Mouse (Mus musculus): ENCODE measurements around the gene Ndel1. TPM values are rescaled to one million over a fixed set of nuclear protein-coding genes. Genes with fewer than 3 reads are reported as not detected.

The Ndel1 gene
- polyA plus RNA-seq, 1 experiment from 2014 or later, result 108 TPM

GRCm38 (mm10) chr11:68888253-68888652 is 16.6 kb upstream of the Ndel1 start, which contains the start of gene Rnf222:
Gene Rnf222, plus strand, starts transcription at chr11:68888553.
- Histone ChIP-seq H3K9ac (ENCODE audit: low read depth, low read length) (no peak within 1 kb of the TSS), H3K4me1 (ENCODE audit: control insufficient read depth, insufficient read depth, low read length) (no peaks in the 10 kb centered on the region), H3K4me2 (ENCODE audit: low read length) (no peak within 1 kb of the TSS), H3K27me3 (ENCODE audit: control insufficient read depth, insufficient read depth, low read depth, low read length) (no peaks in the 10 kb centered on the region), H3K36me3 (ENCODE audit: control insufficient read depth, insufficient read depth, low read length) (no peaks in the 10 kb centered on the region), H3K9me3 (replicated peaks; ENCODE audit: control insufficient read depth, low read length, poor library complexity, severe bottlenecking) (no peaks in the 10 kb centered on the region), H3K4me3 (ENCODE audit: low read depth, low read length) (no peak within 1 kb of the TSS), H3K27ac (ENCODE audit: low read length) (no peak within 1 kb of the TSS)
- ATAC-seq, result no peak
- WGBS, result 46% methylated on average over 6 of the region's 6 CpGs

- no peak for ATAC-seq
- Histone ChIP-seq H3K4me3 (ENCODE audit: low read depth, low read length) (no peak overlapping the region), H3K9ac (ENCODE audit: low read depth, low read length) (no peak overlapping the region), H3K36me3 (ENCODE audit: control insufficient read depth, insufficient read depth, low read length) (no peaks in the 10 kb centered on the region), H3K27me3 (ENCODE audit: control insufficient read depth, insufficient read depth, low read depth, low read length) (no peaks in the 10 kb centered on the region), H3K4me1 (ENCODE audit: control insufficient read depth, insufficient read depth, low read length) (no peaks in the 10 kb centered on the region), H3K9me3 (replicated peaks; ENCODE audit: control insufficient read depth, low read length, poor library complexity, severe bottlenecking) (no peaks in the 10 kb centered on the region), H3K4me2 (ENCODE audit: low read length) (no peak overlapping the region), H3K27ac (ENCODE audit: low read length) (no peak overlapping the region)
- 84% methylated on average over 5 of the region's 5 CpGs for WGBS
These were observed 14.4 kb upstream of the Ndel1 start for GRCm38 (mm10) chr11:68886091-68886490.

- no peaks in the 10 kb centered on the region for H3K27me3 ChIP-seq (ENCODE audit: control insufficient read depth, insufficient read depth, low read depth, low read length)
- H3K9me3 ChIP-seq (replicated peaks; ENCODE audit: control insufficient read depth, low read length, poor library complexity, severe bottlenecking), result no peaks in the 10 kb centered on the region
- no peak overlapping the region for H3K9ac ChIP-seq (ENCODE audit: low read depth, low read length)
- H3K4me3 ChIP-seq (ENCODE audit: low read depth, low read length), result no peak overlapping the region
- ATAC-seq, result no peak
- no peak overlapping the region for H3K27ac ChIP-seq (ENCODE audit: low read length)
- H3K4me1 ChIP-seq (ENCODE audit: control insufficient read depth, insufficient read depth, low read length), result no peaks in the 10 kb centered on the region
- H3K36me3 ChIP-seq (ENCODE audit: control insufficient read depth, insufficient read depth, low read length), result no peaks in the 10 kb centered on the region
- WGBS, result 84% methylated on average over 5 of the region's 5 CpGs
- H3K4me2 ChIP-seq (ENCODE audit: low read length), result no peak overlapping the region
These were observed 12.7 kb upstream of the Ndel1 start for GRCm38 (mm10) chr11:68884368-68884767.

- Histone ChIP-seq H3K4me2 (ENCODE audit: low read length) (no peak overlapping the region), H3K36me3 (ENCODE audit: control insufficient read depth, insufficient read depth, low read length) (no peaks in the 10 kb centered on the region), H3K4me3 (ENCODE audit: low read depth, low read length) (no peak overlapping the region), H3K9ac (ENCODE audit: low read depth, low read length) (no peak overlapping the region), H3K27me3 (ENCODE audit: control insufficient read depth, insufficient read depth, low read depth, low read length) (no peaks in the 10 kb centered on the region), H3K9me3 (replicated peaks; ENCODE audit: control insufficient read depth, low read length, poor library complexity, severe bottlenecking) (no peaks in the 10 kb centered on the region), H3K27ac (ENCODE audit: low read length) (no peak overlapping the region), H3K4me1 (ENCODE audit: control insufficient read depth, insufficient read depth, low read length) (no peaks in the 10 kb centered on the region)
- WGBS, result 74% methylated on average over 2 of the region's 2 CpGs
- no peak for ATAC-seq
These were observed 12.2 kb upstream of the Ndel1 start for GRCm38 (mm10) chr11:68883843-68884242.

GRCm38 (mm10) chr11:68882107-68882506 is 10.4 kb upstream of the Ndel1 start:
- no peaks in the 10 kb centered on the region for H3K27me3 ChIP-seq (ENCODE audit: control insufficient read depth, insufficient read depth, low read depth, low read length)

GRCm38 (mm10) chr11:68878811-68879210 is 7.2 kb upstream of the Ndel1 start:
- no peaks in the 10 kb centered on the region for H3K36me3 ChIP-seq (ENCODE audit: control insufficient read depth, insufficient read depth, low read length)
- no peaks in the 10 kb centered on the region for H3K9me3 ChIP-seq (replicated peaks; ENCODE audit: control insufficient read depth, low read length, poor library complexity, severe bottlenecking)
- ATAC-seq, result no peak
- no peaks in the 10 kb centered on the region for H3K4me1 ChIP-seq (ENCODE audit: control insufficient read depth, insufficient read depth, low read length)
- no peak overlapping the region for H3K9ac ChIP-seq (ENCODE audit: low read depth, low read length)
- no peaks in the 10 kb centered on the region for H3K27me3 ChIP-seq (ENCODE audit: control insufficient read depth, insufficient read depth, low read depth, low read length)
- H3K4me2 ChIP-seq (ENCODE audit: low read length), result no peak overlapping the region
- H3K27ac ChIP-seq (ENCODE audit: low read length), result no peak overlapping the region
- WGBS, result 96% methylated on average over 5 of the region's 5 CpGs
- H3K4me3 ChIP-seq (ENCODE audit: low read depth, low read length), result no peak overlapping the region

More at GRCm38 (mm10) chr11:68882107-68882506, 10.4 kb upstream of the Ndel1 start:
- Histone ChIP-seq H3K9me3 (replicated peaks; ENCODE audit: control insufficient read depth, low read length, poor library complexity, severe bottlenecking) (no peaks in the 10 kb centered on the region), H3K4me3 (ENCODE audit: low read depth, low read length) (no peak overlapping the region), H3K36me3 (ENCODE audit: control insufficient read depth, insufficient read depth, low read length) (no peaks in the 10 kb centered on the region), H3K27ac (ENCODE audit: low read length) (no peak overlapping the region), H3K9ac (ENCODE audit: low read depth, low read length) (no peak overlapping the region), H3K4me1 (ENCODE audit: control insufficient read depth, insufficient read depth, low read length) (no peaks in the 10 kb centered on the region), H3K4me2 (ENCODE audit: low read length) (no peak overlapping the region)
- ATAC-seq, result no peak
- WGBS, result 24% methylated on average over 14 of the region's 14 CpGs

- Histone ChIP-seq H3K9me3 (replicated peaks; ENCODE audit: control insufficient read depth, low read length, poor library complexity, severe bottlenecking) (no peaks in the 10 kb centered on the region), H3K4me3 (ENCODE audit: low read depth, low read length) (no peak overlapping the region), H3K9ac (ENCODE audit: low read depth, low read length) (no peak overlapping the region), H3K27ac (ENCODE audit: low read length) (no peak overlapping the region), H3K4me2 (ENCODE audit: low read length) (no peak overlapping the region), H3K36me3 (ENCODE audit: control insufficient read depth, insufficient read depth, low read length) (no peaks in the 10 kb centered on the region), H3K4me1 (ENCODE audit: control insufficient read depth, insufficient read depth, low read length) (no peaks in the 10 kb centered on the region), H3K27me3 (ENCODE audit: control insufficient read depth, insufficient read depth, low read depth, low read length) (no peaks in the 10 kb centered on the region)
- no peak for ATAC-seq
- 0% methylated on average over 2 of the region's 2 CpGs for WGBS
These were observed 3.2 kb upstream of the Ndel1 start for GRCm38 (mm10) chr11:68874841-68875240.

GRCm38 (mm10) chr11:68871277-68871676 is 381 bp downstream of the Ndel1 start:
- Histone ChIP-seq H3K4me2 (ENCODE audit: low read length) (no peak overlapping the region), H3K4me1 (ENCODE audit: control insufficient read depth, insufficient read depth, low read length) (no peaks in the 10 kb centered on the region), H3K27me3 (ENCODE audit: control insufficient read depth, insufficient read depth, low read depth, low read length) (no peaks in the 10 kb centered on the region), H3K9ac (ENCODE audit: low read depth, low read length) (no peak overlapping the region), H3K9me3 (replicated peaks; ENCODE audit: control insufficient read depth, low read length, poor library complexity, severe bottlenecking) (no peaks in the 10 kb centered on the region), H3K36me3 (ENCODE audit: control insufficient read depth, insufficient read depth, low read length) (no peaks in the 10 kb centered on the region), H3K27ac (ENCODE audit: low read length) (no peak overlapping the region), H3K4me3 (ENCODE audit: low read depth, low read length) (no peak overlapping the region)
- 85% methylated on average over 9 of the region's 9 CpGs for WGBS
- ATAC-seq, result no peak

- H3K4me3 ChIP-seq (ENCODE audit: low read depth, low read length), result no peak overlapping the region
- H3K9me3 ChIP-seq (replicated peaks; ENCODE audit: control insufficient read depth, low read length, poor library complexity, severe bottlenecking), result no peaks in the 10 kb centered on the region
- no peaks in the 10 kb centered on the region for H3K4me1 ChIP-seq (ENCODE audit: control insufficient read depth, insufficient read depth, low read length)
- 56% methylated on average over 9 of the region's 9 CpGs for WGBS
- H3K36me3 ChIP-seq (ENCODE audit: control insufficient read depth, insufficient read depth, low read length), result no peaks in the 10 kb centered on the region
- H3K27ac ChIP-seq (ENCODE audit: low read length), result no peak overlapping the region
- no peaks in the 10 kb centered on the region for H3K27me3 ChIP-seq (ENCODE audit: control insufficient read depth, insufficient read depth, low read depth, low read length)
- no peak overlapping the region for H3K4me2 ChIP-seq (ENCODE audit: low read length)
- no peak for ATAC-seq
- H3K9ac ChIP-seq (ENCODE audit: low read depth, low read length), result no peak overlapping the region
These were observed 7.0 kb downstream of the Ndel1 start for GRCm38 (mm10) chr11:68864544-68865189.

Data from midbrain, embryonic 16.5 days (tissue).